Mouse (Mus musculus): ENCODE measurements around the gene Srebf1.
A peak's percentile ranks its signal among the peaks of the same experiment; 100 is the strongest.

DNA sequence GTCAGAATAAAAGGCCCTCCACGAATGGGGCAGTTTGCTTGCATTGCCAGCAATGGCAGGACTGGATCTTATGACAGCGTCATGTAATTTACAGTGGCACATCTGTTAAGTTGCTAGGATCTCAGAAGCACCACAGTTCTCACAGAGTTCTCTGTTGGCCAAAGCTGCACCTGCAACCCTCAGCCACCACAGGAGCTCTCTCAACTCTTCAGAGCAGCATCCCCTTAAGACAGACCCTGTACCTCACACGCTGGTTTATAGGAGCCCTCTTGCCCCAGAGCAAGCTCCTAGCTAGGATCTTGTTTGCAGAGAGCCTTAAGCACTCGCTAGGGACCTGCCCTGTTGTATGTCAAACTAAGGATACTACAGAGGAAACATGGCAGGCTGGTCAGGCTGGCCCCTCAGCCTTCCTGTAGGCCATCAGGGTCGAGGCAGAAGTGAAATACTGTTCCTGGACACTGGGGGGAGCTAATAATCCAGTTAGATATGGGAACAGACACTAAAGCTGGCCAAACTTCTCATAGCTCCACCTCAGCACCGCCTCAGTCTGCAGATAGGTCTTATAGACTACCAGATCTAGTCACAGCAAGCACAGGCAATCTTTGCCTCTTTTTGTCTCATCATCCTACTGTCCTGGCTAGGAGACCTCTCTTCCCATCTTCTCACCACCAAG is 28.7 kb upstream of the Srebf1 start:
- TF ChIP-seq RCOR1 (conservative IDR thresholded peaks at IDR 0.05; ENCODE audit: low read depth, low read length): no peak
- TF ChIP-seq CTCF (conservative IDR thresholded peaks at IDR 0.05 in 1 of 2, IDR thresholded peaks at IDR 0.05 in 1 of 2; ENCODE audit: low read depth in 2 of 2, low read length in 2 of 2): peak; percentile 72 to 91
- TF ChIP-seq TBP (conservative IDR thresholded peaks at IDR 0.05; ENCODE audit: low read depth, low read length): no peak
- no peak for TF ChIP-seq MAFK (IDR thresholded peaks at IDR 0.05; ENCODE audit: insufficient replicate concordance, low read length)
- no peak for TF ChIP-seq JUND (conservative IDR thresholded peaks at IDR 0.05; ENCODE audit: low read depth, low read length)
- TF ChIP-seq POLR2A (IDR thresholded peaks at IDR 0.05; ENCODE audit: low read depth, low read length): no peak
- no peak for TF ChIP-seq EP300 (IDR thresholded peaks at IDR 0.05; ENCODE audit: low read length)
- TF ChIP-seq GABPA (IDR thresholded peaks at IDR 0.05; ENCODE audit: insufficient replicate concordance, low read depth, low read length): no peak
- no peak for TF ChIP-seq TCF12 (IDR thresholded peaks at IDR 0.05; ENCODE audit: low read depth, low read length)
- no peak for TF ChIP-seq ZKSCAN1 (IDR thresholded peaks at IDR 0.05; ENCODE audit: borderline replicate concordance, low read depth, low read length)
- no peak for TF ChIP-seq BHLHE40 (IDR thresholded peaks at IDR 0.05; ENCODE audit: low read depth, low read length)
- no peak; the same call in 1 of the 2 replicates for TF ChIP-seq ZC3H11A (IDR thresholded peaks at IDR 0.05; ENCODE audit: low read depth, low read length)
- TF ChIP-seq NRF1 (IDR thresholded peaks at IDR 0.05; ENCODE audit: low read depth, low read length): no peak
- TF ChIP-seq POLR2AphosphoS2 (IDR thresholded peaks at IDR 0.05; ENCODE audit: low read depth, low read length): no peak

All from CH12.LX (cell line).